In genomic region chr2:167834605-167835004, GRCm38 (mm10) we compare ENCODE assay signal across 7 mouse cellular contexts.
DNase-seq lines count a peak whose midpoint lies in the region; ATAC-seq and TF ChIP-seq lines count a peak whose summit lies in the region.

No protein-coding gene starts in this region.

- no peak overlapping the region for H3K4me2 ChIP-seq in neural tube, embryonic 13.5 days
- no peak overlapping the region for H3K4me2 ChIP-seq in kidney, embryonic 15.5 days

- no peaks in the 10 kb centered on the region for H3K79me2 ChIP-seq in heart, adult 2 months (replicated peaks; ENCODE audit: control insufficient read depth, insufficient read depth, low read length)

- 79% methylated on average over 8 of the region's 8 CpGs for WGBS in neural tube, embryonic 13.5 days
- WGBS in heart, adult 2 months = 52% methylated on average over 8 of the region's 8 CpGs
- 59% methylated on average over 8 of the region's 8 CpGs for WGBS in kidney, embryonic 15.5 days

- 0 out of 2 replicates have a peak overlapping the region, but pooled peaks have one; percentile 14 for H3K9ac ChIP-seq in neural tube, embryonic 13.5 days
- no peak overlapping the region for H3K9ac ChIP-seq in heart, adult 2 months (ENCODE audit: low read depth, low read length)
- no peak overlapping the region for H3K9ac ChIP-seq in kidney, embryonic 15.5 days

- DNase-seq in neural tube, embryonic 10.5 days (ENCODE audit: extremely low spot score, low spot score) = no peak
- peak; percentile 81 to 85 for DNase-seq in heart, adult 2 months
- peak; percentile 37 for DNase-seq in ovary, postnatal 10 days (ENCODE audit: low spot score)
- DNase-seq in thymus, postnatal 25 days = no peak
- no peak for DNase-seq in embryo, embryonic 10 days (ENCODE audit: low spot score)

- no peak for TF ChIP-seq POLR2A in heart, adult 2 months (IDR thresholded peaks at IDR 0.05; ENCODE audit: insufficient read depth, low read depth, low read length)

- ATAC-seq in neural tube, embryonic 13.5 days (ENCODE audit: low read depth) = no peak
- ATAC-seq in kidney, embryonic 15.5 days (replicated peaks; ENCODE audit: low FRiP score) = no peak

- no peaks in the 10 kb centered on the region for H3K9me3 ChIP-seq in neural tube, embryonic 13.5 days
- no peaks in the 10 kb centered on the region for H3K9me3 ChIP-seq in kidney, embryonic 15.5 days (replicated peaks)

- no peaks in the 10 kb centered on the region for H3K36me3 ChIP-seq in neural tube, embryonic 13.5 days
- no peaks in the 10 kb centered on the region for H3K36me3 ChIP-seq in heart, adult 2 months (ENCODE audit: control insufficient read depth, insufficient read depth, low read length)
- H3K36me3 ChIP-seq in kidney, embryonic 15.5 days = no peaks in the 10 kb centered on the region

- peaks cover 16% of the 10 kb centered on the region for H3K4me1 ChIP-seq in neural tube, embryonic 13.5 days (replicated peaks)
- peaks cover 13% of the 10 kb centered on the region for H3K4me1 ChIP-seq in heart, adult 2 months (ENCODE audit: control insufficient read depth, insufficient read depth, low read length)
- peaks cover 40% of the 10 kb centered on the region for H3K4me1 ChIP-seq in kidney, embryonic 15.5 days

- H3K27me3 ChIP-seq in neural tube, embryonic 13.5 days = 0 out of 2 replicates have a peak, but pooled peaks cover 4% of the 10 kb centered on the region
- no peaks in the 10 kb centered on the region for H3K27me3 ChIP-seq in heart, adult 2 months (ENCODE audit: control insufficient read depth, insufficient read depth, low read length)
- H3K27me3 ChIP-seq in kidney, embryonic 15.5 days = no peaks in the 10 kb centered on the region

- no peak overlapping the region for H3K4me3 ChIP-seq in neural tube, embryonic 13.5 days
- no peak overlapping the region for H3K4me3 ChIP-seq in heart, adult 2 months
- H3K4me3 ChIP-seq in kidney, embryonic 15.5 days (replicated peaks) = no peak overlapping the region

- TF ChIP-seq CTCF in heart, adult 2 months (IDR thresholded peaks at IDR 0.05) = no peak

- H3K27ac ChIP-seq in neural tube, embryonic 13.5 days (replicated peaks) = no peak overlapping the region
- peak overlapping the region; percentile 82 for H3K27ac ChIP-seq in heart, adult 2 months
- peak overlapping the region; percentile 79 for H3K27ac ChIP-seq in kidney, embryonic 15.5 days

- TF ChIP-seq EP300 in heart, adult 2 months (IDR thresholded peaks at IDR 0.05; ENCODE audit: insufficient read depth, low read depth, low read length) = 0 out of 2 replicates have a peak, but pooled peaks have one; percentile 58

- intact Hi-C loops in heart, adult 2 months (cut with DNase I) = loop anchor here (5.0 kb wide), 1 partner anchor 57 kb away; no protein-coding TSS in a partner anchor

Comparison
In these comparisons a context has a peak if more than half of its experiments do, and no peak if none do; other contexts are left out.
1. DNase-seq: peak in heart, adult 2 months (2 of 2) and ovary, postnatal 10 days (single experiment); none in neural tube, embryonic 10.5 days (single experiment), thymus, postnatal 25 days (single experiment) and embryo, embryonic 10 days (single experiment).